21 mouse cellular contexts compared by ENCODE assay signal in genomic region chr2:6653719-6654118, GRCm38 (mm10).
A peak's percentile ranks its signal among the peaks of the same experiment; 100 is the strongest.
DNase-seq lines count a peak whose midpoint lies in the region; ATAC-seq and TF ChIP-seq lines count a peak whose summit lies in the region.
"Had no signal": no experiment of that assay in that cellular context is flagged by ENCODE, and none has a peak within 500 bp of the region (broad histone marks: within the 10 kb centered on the region; RNA-seq: fewer than 3 reads in every experiment).

No protein-coding gene starts in this region.

- ATAC-seq in hindbrain, embryonic 16.5 days: peak; percentile 41; the same call in 1 of the 2 replicates
- no peak for ATAC-seq in hindbrain, postnatal 0 days
- ATAC-seq in forebrain, embryonic 16.5 days: peak; percentile 87
- ATAC-seq: activated CD4-positive, CD25-positive, alpha-beta regulatory T cell, adult 4 months; CD4-positive, CD25-positive, alpha-beta regulatory T cell, adult 4 months had no signal

- no peaks in the 10 kb centered on the region for H3K9me3 ChIP-seq in hindbrain, embryonic 16.5 days (ENCODE audit: control insufficient read depth, low read length)
- no peaks in the 10 kb centered on the region for H3K9me3 ChIP-seq in hindbrain, postnatal 0 days (ENCODE audit: low read length)
- H3K9me3 ChIP-seq in forebrain, embryonic 16.5 days (ENCODE audit: control insufficient read depth, low read length): no peaks in the 10 kb centered on the region
- H3K9me3 ChIP-seq: embryonic facial prominence, embryonic 12.5 days; hindbrain, embryonic 12.5 days; liver, embryonic 15.5 days; midbrain, embryonic 12.5 days; neural tube, embryonic 12.5 days had no signal

- no peak overlapping the region for H3K9ac ChIP-seq in hindbrain, embryonic 16.5 days (ENCODE audit: low read depth, low read length)
- H3K9ac ChIP-seq in hindbrain, postnatal 0 days (replicated peaks; ENCODE audit: low read length): no peak overlapping the region
- no peak overlapping the region for H3K9ac ChIP-seq in forebrain, embryonic 16.5 days (replicated peaks; ENCODE audit: low read depth, low read length)
- H3K9ac ChIP-seq: embryonic facial prominence, embryonic 12.5 days; hindbrain, embryonic 12.5 days; liver, embryonic 15.5 days; midbrain, embryonic 12.5 days; neural tube, embryonic 12.5 days had no signal

- intact Hi-C loops in heart, postnatal 14 days (cut with DNase I): no loop called here

- 66% methylated on average over 6 of the region's 6 CpGs for WGBS in hindbrain, embryonic 16.5 days
- WGBS in hindbrain, postnatal 0 days: 63% methylated on average over 6 of the region's 6 CpGs
- 54% methylated on average over 6 of the region's 6 CpGs for WGBS in forebrain, embryonic 16.5 days

- no peaks in the 10 kb centered on the region for H3K27me3 ChIP-seq in hindbrain, embryonic 16.5 days (replicated peaks; ENCODE audit: control insufficient read depth, insufficient read depth, low read length)
- H3K27me3 ChIP-seq in hindbrain, postnatal 0 days (ENCODE audit: insufficient read depth, low read length): no peaks in the 10 kb centered on the region
- H3K27me3 ChIP-seq in forebrain, embryonic 16.5 days (replicated peaks; ENCODE audit: control insufficient read depth, insufficient read depth, low read length): no peaks in the 10 kb centered on the region
- H3K27me3 ChIP-seq: embryonic facial prominence, embryonic 12.5 days; hindbrain, embryonic 12.5 days; liver, embryonic 15.5 days; midbrain, embryonic 12.5 days; neural tube, embryonic 12.5 days had no signal

- H3K27ac ChIP-seq in hindbrain, embryonic 16.5 days (ENCODE audit: low read depth, low read length): no peak overlapping the region
- H3K27ac ChIP-seq in hindbrain, postnatal 0 days: no peak overlapping the region
- peak overlapping the region; percentile 71 for H3K27ac ChIP-seq in forebrain, embryonic 16.5 days (ENCODE audit: low read length)
- H3K27ac ChIP-seq: embryonic facial prominence, embryonic 12.5 days; hindbrain, embryonic 12.5 days; liver, embryonic 15.5 days; macrophage; midbrain, embryonic 12.5 days; neural tube, embryonic 12.5 days had no signal

- H3K4me1 ChIP-seq in hindbrain, embryonic 16.5 days (ENCODE audit: control insufficient read depth, insufficient read depth, low read depth, low read length): no peaks in the 10 kb centered on the region
- H3K4me1 ChIP-seq in hindbrain, postnatal 0 days (ENCODE audit: insufficient read depth, low read length): no peaks in the 10 kb centered on the region
- peaks cover 27% of the 10 kb centered on the region for H3K4me1 ChIP-seq in forebrain, embryonic 16.5 days (replicated peaks; ENCODE audit: control insufficient read depth, insufficient read depth, low read length)
- H3K4me1 ChIP-seq: embryonic facial prominence, embryonic 12.5 days; liver, embryonic 15.5 days; midbrain, embryonic 12.5 days; neural tube, embryonic 12.5 days had no signal

- no peak overlapping the region for H3K4me2 ChIP-seq in hindbrain, embryonic 16.5 days (ENCODE audit: low read length)
- H3K4me2 ChIP-seq in hindbrain, postnatal 0 days (ENCODE audit: low read depth, low read length): no peak overlapping the region
- H3K4me2 ChIP-seq in forebrain, embryonic 16.5 days (ENCODE audit: low read length): no peak overlapping the region
- H3K4me2 ChIP-seq: embryonic facial prominence, embryonic 12.5 days; heart, embryonic 11.5 days; hindbrain, embryonic 12.5 days; liver, embryonic 15.5 days; midbrain, embryonic 12.5 days; neural tube, embryonic 12.5 days had no signal

- no peak for TF ChIP-seq CTCF in hindbrain, postnatal 0 days (IDR thresholded peaks at IDR 0.05; ENCODE audit: low read depth)

- no peaks in the 10 kb centered on the region for H3K36me3 ChIP-seq in hindbrain, embryonic 16.5 days (ENCODE audit: control insufficient read depth, insufficient read depth, low read length)
- H3K36me3 ChIP-seq in hindbrain, postnatal 0 days (ENCODE audit: insufficient read depth, low read length): no peaks in the 10 kb centered on the region
- H3K36me3 ChIP-seq in forebrain, embryonic 16.5 days (ENCODE audit: control insufficient read depth, insufficient read depth): no peaks in the 10 kb centered on the region
- H3K36me3 ChIP-seq: embryonic facial prominence, embryonic 12.5 days; hindbrain, embryonic 12.5 days; liver, embryonic 15.5 days; midbrain, embryonic 12.5 days; neural tube, embryonic 12.5 days had no signal

- DNase-seq in cerebellum, adult 18-20 months: peak; percentile 17 to 39
- no peak for DNase-seq in cerebellum, postnatal 4 days (ENCODE audit: low spot score in 2 of 2)
- no peak for DNase-seq in hindbrain, postnatal 0 days (ENCODE audit: low spot score)
- DNase-seq in brain, adult 2 months (ENCODE audit: low read depth, low spot score): peak; percentile 79
- no peak for DNase-seq in heart, postnatal 14 days
- DNase-seq: adrenal gland, postnatal 14 days; heart, postnatal 10 days; kidney, adult 8-10 months; kidney, postnatal 14 days; thymus, postnatal 25 days had no signal

- no peak overlapping the region for H3K4me3 ChIP-seq in hindbrain, embryonic 16.5 days (ENCODE audit: low read length)
- no peak overlapping the region for H3K4me3 ChIP-seq in hindbrain, postnatal 0 days (ENCODE audit: low read length)
- no peak overlapping the region for H3K4me3 ChIP-seq in forebrain, embryonic 16.5 days (replicated peaks; ENCODE audit: low read length)
- H3K4me3 ChIP-seq: embryonic facial prominence, embryonic 12.5 days; hindbrain, embryonic 12.5 days; liver, embryonic 15.5 days; midbrain, embryonic 12.5 days; neural tube, embryonic 12.5 days had no signal

Comparison
In these comparisons a context has a peak if more than half of its experiments do, and no peak if none do; other contexts are left out.
1. DNase-seq: peak in cerebellum, adult 18-20 months (2 of 2) and brain, adult 2 months (single experiment); none in cerebellum, postnatal 4 days (0 of 2), hindbrain, postnatal 0 days (single experiment) and heart, postnatal 14 days (0 of 2).